9 mouse cellular contexts compared by ENCODE assay signal in the genomic region with DNA sequence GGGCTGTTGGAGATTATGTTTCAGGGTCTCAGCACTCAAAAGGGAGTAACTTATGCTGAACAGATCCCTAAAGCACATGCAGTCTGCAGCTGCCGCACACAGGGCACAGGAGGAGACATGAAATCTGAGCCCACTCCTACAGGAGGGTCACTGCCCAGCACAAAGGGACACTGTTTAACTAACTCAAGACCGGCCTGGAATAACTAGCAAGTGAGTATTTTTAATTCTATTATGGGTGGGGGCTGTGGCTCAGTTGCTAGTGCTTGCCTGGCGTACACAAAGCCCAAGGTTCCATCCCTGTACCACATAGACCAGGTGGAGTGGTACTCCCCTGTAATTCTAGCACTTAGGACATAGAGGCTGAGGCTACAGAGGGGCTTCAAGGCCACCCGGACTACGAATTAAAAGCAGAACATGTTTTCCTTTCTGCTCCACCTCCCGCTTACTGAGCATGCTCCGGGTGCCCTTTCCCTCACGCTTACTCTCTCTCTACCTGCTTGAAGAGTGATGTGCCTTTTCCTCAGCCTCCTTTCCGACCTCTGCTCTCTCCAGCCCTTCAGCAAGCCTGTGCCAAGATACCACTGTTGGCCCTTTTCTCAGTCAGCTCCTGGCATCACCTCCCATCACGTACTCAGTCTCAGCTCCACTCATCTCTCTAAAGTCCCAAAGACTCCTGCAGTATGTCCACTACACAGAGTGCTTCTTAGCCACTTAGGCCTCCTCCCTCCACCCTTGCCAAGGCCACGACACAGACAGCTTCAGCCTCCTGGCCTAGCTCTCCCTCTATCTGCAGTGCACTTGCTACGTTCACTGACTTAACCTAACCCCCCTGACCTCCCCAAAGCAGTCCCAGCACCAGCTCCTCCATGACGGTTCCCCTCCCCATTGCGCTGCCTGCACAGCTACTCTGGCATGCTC. TPM values are rescaled to one million over a fixed set of nuclear protein-coding genes. Genes with fewer than 3 reads are reported as not detected.
DNase-seq lines count a peak whose midpoint lies in the region; ATAC-seq and TF ChIP-seq lines count a peak whose summit lies in the region.
"Had no signal": no experiment of that assay in that cellular context is flagged by ENCODE, and none has a peak within 500 bp of the region (broad histone marks: within the 10 kb centered on the region; RNA-seq: fewer than 3 reads in every experiment).

No protein-coding gene starts in this region.

- WGBS in embryonic facial prominence, embryonic 15.5 days, result 31% methylated on average over 14 of the region's 14 CpGs
- WGBS in limb, embryonic 15.5 days, result 31% methylated on average over 14 of the region's 14 CpGs

- intact Hi-C loops in gastrocnemius, postnatal 36 days (cut with DNase I), result no loop called here
- intact Hi-C loops in left cerebral cortex, adult 2 months (cut with DNase I), result no loop called here

- DNase-seq in kidney, adult 8-10 months, result peak; percentile 32 to 47
- no peak for DNase-seq in kidney, postnatal 14 days
- DNase-seq in embryo, embryonic 11 days, result peak; percentile 79
- no peak for DNase-seq in layer of hippocampus, postnatal 14 days (ENCODE audit: low spot score in 2 of 2)
- no peak for DNase-seq in gastrocnemius, postnatal 36 days
- DNase-seq in left cerebral cortex, adult 2 months (ENCODE audit: extremely low spot score in 1 of 2, low spot score in 2 of 2), result no peak
- DNase-seq: cerebellum, adult 9-10 months had no signal

- no peaks in the 10 kb centered on the region for H3K9me3 ChIP-seq in embryonic facial prominence, embryonic 15.5 days (replicated peaks)
- H3K9me3 ChIP-seq in limb, embryonic 15.5 days, result no peaks in the 10 kb centered on the region

- peaks cover 55% of the 10 kb centered on the region for H3K4me1 ChIP-seq in embryonic facial prominence, embryonic 15.5 days
- peaks cover 48% of the 10 kb centered on the region for H3K4me1 ChIP-seq in limb, embryonic 15.5 days

- no peak overlapping the region for H3K9ac ChIP-seq in embryonic facial prominence, embryonic 15.5 days
- no peak overlapping the region for H3K9ac ChIP-seq in limb, embryonic 15.5 days

- peak overlapping the region; percentile 27 for H3K4me2 ChIP-seq in embryonic facial prominence, embryonic 15.5 days (replicated peaks)
- peak overlapping the region; percentile 33 for H3K4me2 ChIP-seq in limb, embryonic 15.5 days

- H3K36me3 ChIP-seq in embryonic facial prominence, embryonic 15.5 days, result no peaks in the 10 kb centered on the region
- no peaks in the 10 kb centered on the region for H3K36me3 ChIP-seq in limb, embryonic 15.5 days

- TF ChIP-seq CTCF in left cerebral cortex, adult 2 months (IDR thresholded peaks at IDR 0.05), result no peak

- 0 out of 2 replicates have a peak overlapping the region, but pooled peaks have one; percentile 3 for H3K4me3 ChIP-seq in embryonic facial prominence, embryonic 15.5 days (replicated peaks)
- H3K4me3 ChIP-seq in limb, embryonic 15.5 days, result no peak overlapping the region
- no peak overlapping the region for H3K4me3 ChIP-seq in left cerebral cortex, adult 2 months

- peak overlapping the region; percentile 84 for H3K27ac ChIP-seq in embryonic facial prominence, embryonic 15.5 days (replicated peaks)
- H3K27ac ChIP-seq in limb, embryonic 15.5 days, result peak overlapping the region; percentile 81
- H3K27ac ChIP-seq in left cerebral cortex, adult 2 months, result no peak overlapping the region

- peak; percentile 73 for ATAC-seq in embryonic facial prominence, embryonic 15.5 days (ENCODE audit: insufficient number of reproducible peaks, low FRiP score, low TSS enrichment, low read depth)
- ATAC-seq in limb, embryonic 15.5 days (ENCODE audit: insufficient number of reproducible peaks, low FRiP score, low TSS enrichment, low read depth), result no peak

- no peaks in the 10 kb centered on the region for H3K27me3 ChIP-seq in embryonic facial prominence, embryonic 15.5 days
- H3K27me3 ChIP-seq in limb, embryonic 15.5 days, result no peaks in the 10 kb centered on the region

RNA-seq across cellular contexts. Expression of gene Cyth1, which starts 8.9 kb away (rescaled TPM):
- polyA plus RNA-seq in embryonic facial prominence, embryonic 15.5 days (2015; fragmentation: Nextera tagmentation; extraction: Ambion mirVana), result 19.5 and 20.4 TPM in 2 replicates
- polyA plus RNA-seq in limb, embryonic 15.5 days (2015; fragmentation: Nextera tagmentation; extraction: Ambion mirVana), result 16.1 and 16.2 TPM in 2 replicates
- 10 to 100 TPM; 72.0 to 75.0 TPM for total RNA-seq in layer of hippocampus, postnatal 14 days (2021)
- 10 to 100 TPM; 33.5 to 34.7 TPM for total RNA-seq in gastrocnemius, postnatal 36 days (2021)
- 10 to 100 TPM; 65.2 to 69.3 TPM for total RNA-seq in left cerebral cortex, adult 2 months (2021)

RNA-seq across cellular contexts. Expression of gene Usp36, which starts 50.5 kb away (rescaled TPM):
- polyA plus RNA-seq in embryonic facial prominence, embryonic 15.5 days (2015; fragmentation: Nextera tagmentation; extraction: Ambion mirVana), result 23.2 and 25.4 TPM in 2 replicates
- 21.0 and 21.3 TPM in 2 replicates for polyA plus RNA-seq in limb, embryonic 15.5 days (2015; fragmentation: Nextera tagmentation; extraction: Ambion mirVana)
- total RNA-seq in layer of hippocampus, postnatal 14 days (2021), result 10 to 100 TPM; 22.9 to 26.0 TPM
- total RNA-seq in gastrocnemius, postnatal 36 days (2021), result 10 to 100 TPM; 11.1 to 14.7 TPM
- total RNA-seq in left cerebral cortex, adult 2 months (2021), result 10 to 100 TPM; 32.1 to 33.1 TPM

Comparison
In these comparisons a context has a peak if more than half of its experiments do, and no peak if none do; other contexts are left out.
1. DNase-seq: peak in kidney, adult 8-10 months (2 of 2) and embryo, embryonic 11 days (single experiment); none in kidney, postnatal 14 days (single experiment), layer of hippocampus, postnatal 14 days (0 of 2), gastrocnemius, postnatal 36 days (0 of 2) and left cerebral cortex, adult 2 months (0 of 2).